Mouse (Mus musculus) testis, postnatal 14 days (tissue): ENCODE measurements at regions not wholly inside any gene's neighbourhood (a gene's known extent, or its start where the extent isn't known, plus 50 kb on each side); places are given as distances from the start of the nearest gene placed in this dataset.

Experiments
- DNase-seq: peaks from one replicate; pipeline ENCODE4 v3.0.0; 2021; ENCODE audit warnings: low spot score

GRCm38 (mm10) chr8:51032386-51032785 lies 2188.6 kb upstream of the Tenm3 start:
- DNase-seq: no peak

- DNase-seq: no peak
Observed at GRCm38 (mm10) chr8:51010508-51010907, 2166.8 kb upstream of the Tenm3 start.

- DNase-seq: no peak
Observed at GRCm38 (mm10) chr8:50967386-50967785, 2123.6 kb upstream of the Tenm3 start.

- DNase-seq: no peak
Observed at GRCm38 (mm10) chr8:50917540-50917939, 2073.8 kb upstream of the Tenm3 start.

GRCm38 (mm10) chr8:50916733-50917113 lies 2073.0 kb upstream of the Tenm3 start:
- no peak for DNase-seq

GRCm38 (mm10) chr8:50915876-50916732 lies 2072.4 kb upstream of the Tenm3 start:
- DNase-seq: peak; percentile 5

- peak; percentile 15 for DNase-seq
Observed at GRCm38 (mm10) chr8:50915259-50915875, 2071.6 kb upstream of the Tenm3 start.

GRCm38 (mm10) chr8:50914615-50915014 lies 2070.9 kb upstream of the Tenm3 start:
- no peak for DNase-seq

- no peak for DNase-seq
Observed at GRCm38 (mm10) chr8:50878198-50878597, 2034.4 kb upstream of the Tenm3 start.
